Mouse (Mus musculus) hindbrain, embryonic 13.5 days (tissue): ENCODE results near the gene Gemin5. TPM values are rescaled to one million over a fixed set of nuclear protein-coding genes. Genes with fewer than 3 reads are reported as not detected.

ENCODE experiments used
- ATAC-seq: fragments of 200-750 bp; cut with Nextera tagmentation; 2 replicates; pipeline ENCODE4 v1.8.0; 2017; ENCODE audit warnings: moderate TSS enrichment; ENCODE audit not compliant: low FRiP score
- H3K27ac ChIP-seq: fragments of 300-500 bp; sonication (generic); 2 replicates; pipeline ENCODE4 v1.5.1; 2015; ENCODE audit warnings: inconsistent platforms, mild to moderate bottlenecking, moderate library complexity
- H3K27me3 ChIP-seq: fragments of 300-500 bp; sonication (generic); 2 replicates; pipeline ENCODE4 v1.6.1; 2015; ENCODE audit warnings: mild to moderate bottlenecking, inconsistent platforms
- H3K36me3 ChIP-seq: fragments of 300-500 bp; sonication (generic); 2 replicates; pipeline ENCODE4 v1.6.1; 2015; ENCODE audit warnings: mild to moderate bottlenecking, inconsistent platforms
- H3K4me1 ChIP-seq: fragments of 300-500 bp; sonication (generic); replicated peaks from 2 replicates; pipeline ENCODE4 v1.6.1; 2015; ENCODE audit warnings: inconsistent platforms
- H3K4me2 ChIP-seq: fragments of 300-500 bp; sonication (generic); 2 replicates; pipeline ENCODE4 v1.6.1; 2015; ENCODE audit warnings: inconsistent platforms, mild to moderate bottlenecking, moderate library complexity
- H3K4me3 ChIP-seq: fragments of 300-500 bp; sonication (generic); 2 replicates; pipeline ENCODE4 v1.5.1; 2015; ENCODE audit warnings: mild to moderate bottlenecking, inconsistent platforms
- H3K9ac ChIP-seq: fragments of 300-500 bp; sonication (generic); 2 replicates; pipeline ENCODE4 v1.6.1; 2015; ENCODE audit warnings: mild to moderate bottlenecking, inconsistent platforms
- H3K9me3 ChIP-seq: fragments of 300-500 bp; sonication (generic); 2 replicates; pipeline ENCODE4 v1.6.1; 2016; ENCODE audit warnings: inconsistent platforms
- whole genome bisulfite sequencing: fragments of 180-500 bp; shearing (Covaris S2); methylation state at CpG from one replicate; pipeline ENCODE4 v1.1.7; 2015; 5-methylcytosine and 5-hydroxymethylcytosine counted together
- polyA plus RNA-seq: library from polyadenylated mRNA; unstranded; fragments of >200 nt; fragmentation: Nextera tagmentation; extraction: Ambion mirVana; gene quantifications from 2 replicates; pipeline ENCODE4 v1.2.1, GENCODE M21; 2015

Gemin5 gene
- polyA plus RNA-seq, 1 experiment from 2014 or later = 17.0 TPM

DNA sequence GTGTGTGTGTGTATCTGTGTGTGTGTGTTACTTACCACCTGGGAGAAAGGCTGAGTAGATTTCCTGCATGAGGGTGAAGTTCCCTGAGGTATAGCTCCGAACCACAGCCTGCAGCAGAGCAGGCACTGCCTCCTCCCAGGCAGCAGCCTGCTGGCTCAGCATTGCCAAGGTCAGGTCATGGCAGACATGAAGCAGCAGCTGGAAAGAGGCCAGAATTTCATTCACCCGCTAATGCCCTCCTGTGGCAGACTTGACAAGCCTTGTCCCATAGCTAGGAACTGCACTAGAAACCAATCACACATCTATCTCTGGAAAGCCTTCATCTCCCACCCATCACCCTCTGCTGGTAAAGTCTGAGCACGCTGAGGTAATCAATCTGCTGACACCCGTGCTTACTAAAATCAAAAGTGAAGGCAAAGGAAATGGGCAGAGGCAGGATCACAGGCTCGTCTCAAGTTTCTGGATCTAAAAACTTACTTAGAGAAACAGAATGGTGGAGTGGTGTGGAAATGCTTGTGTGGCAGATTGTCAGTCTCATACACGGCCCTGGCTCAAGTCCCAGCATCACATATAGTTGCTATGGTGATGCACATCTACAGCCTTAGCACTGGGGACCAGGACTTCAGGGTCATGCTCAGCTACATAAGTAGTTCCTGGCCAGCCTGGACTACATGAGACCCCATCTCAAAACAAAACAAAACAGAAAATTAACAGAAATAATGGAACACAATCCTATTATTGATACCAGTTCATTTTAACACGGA, 41.8 kb downstream of the Gemin5 start:
- no peak for ATAC-seq
- Histone ChIP-seq H3K9ac (no peak overlapping the region), H3K9me3 (no peaks in the 10 kb centered on the region), H3K4me1 (peaks cover 8% of the 10 kb centered on the region; the same call in 1 of the 2 replicates), H3K27me3 (no peaks in the 10 kb centered on the region), H3K27ac (0 out of 2 replicates have a peak overlapping the region, but pooled peaks have one; percentile 35), H3K4me2 (no peak overlapping the region), H3K4me3 (no peak overlapping the region), H3K36me3 (peaks cover 90% of the 10 kb centered on the region)
- WGBS = 69% methylated on average over 7 of the region's 7 CpGs

DNA sequence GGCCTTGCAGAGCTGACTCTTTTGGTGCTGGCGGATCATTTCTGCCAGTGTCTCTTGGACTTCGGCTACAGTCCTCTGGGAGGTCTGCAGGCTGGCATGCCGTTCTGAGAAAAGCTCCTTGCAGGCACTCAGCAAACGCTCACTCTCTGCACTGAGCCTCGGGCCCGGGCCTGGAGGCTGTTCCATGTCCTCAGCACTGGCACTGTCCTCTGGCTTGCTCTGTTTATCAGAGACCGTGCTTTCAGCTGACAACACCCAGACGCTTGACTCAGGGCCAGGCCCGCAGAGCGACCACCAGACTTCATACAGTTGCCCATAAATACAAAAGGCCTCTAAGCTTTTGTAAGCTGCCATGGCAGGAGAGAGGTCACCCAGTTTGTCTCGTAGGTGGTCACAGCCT, 43.3 kb downstream of the Gemin5 start:
- no peak overlapping the region for H3K4me2 ChIP-seq
- no peaks in the 10 kb centered on the region for H3K9me3 ChIP-seq
- no peak overlapping the region for H3K27ac ChIP-seq
- H3K4me3 ChIP-seq = no peak overlapping the region
- WGBS = 88% methylated on average over 11 of the region's 11 CpGs
- no peaks in the 10 kb centered on the region for H3K27me3 ChIP-seq
- no peak overlapping the region for H3K9ac ChIP-seq
- ATAC-seq = no peak
- H3K4me1 ChIP-seq = peaks cover 8% of the 10 kb centered on the region; the same call in 1 of the 2 replicates
- H3K36me3 ChIP-seq = peaks cover 90% of the 10 kb centered on the region

DNA sequence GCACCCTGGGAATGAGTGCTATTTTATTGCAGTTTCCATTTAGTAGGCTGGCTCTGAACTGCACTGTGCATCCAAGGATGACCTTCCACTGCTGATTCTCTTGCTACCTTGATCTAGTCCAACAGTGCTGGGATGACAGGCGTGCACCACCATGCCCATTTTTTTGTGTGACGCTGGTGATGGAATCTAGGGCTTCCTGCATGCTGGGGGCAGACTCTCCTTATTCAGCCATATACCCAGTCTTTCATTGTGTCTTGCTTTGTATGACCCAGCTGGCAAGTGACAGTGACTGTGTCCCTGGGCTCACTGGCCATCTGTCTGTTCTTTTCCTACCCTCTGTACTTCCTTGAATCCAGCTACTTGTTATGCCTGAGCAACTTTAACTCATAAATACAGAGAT, 44.6 kb downstream of the Gemin5 start:
- H3K27me3 ChIP-seq = no peaks in the 10 kb centered on the region
- no peak for ATAC-seq
- H3K4me2 ChIP-seq = no peak overlapping the region
- no peaks in the 10 kb centered on the region for H3K9me3 ChIP-seq
- no peak overlapping the region for H3K27ac ChIP-seq
- H3K4me1 ChIP-seq = peaks cover 8% of the 10 kb centered on the region; the same call in 1 of the 2 replicates
- H3K9ac ChIP-seq = no peak overlapping the region
- WGBS = 84% methylated on average over 2 of the region's 2 CpGs
- peaks cover 89% of the 10 kb centered on the region for H3K36me3 ChIP-seq
- H3K4me3 ChIP-seq = no peak overlapping the region

DNA sequence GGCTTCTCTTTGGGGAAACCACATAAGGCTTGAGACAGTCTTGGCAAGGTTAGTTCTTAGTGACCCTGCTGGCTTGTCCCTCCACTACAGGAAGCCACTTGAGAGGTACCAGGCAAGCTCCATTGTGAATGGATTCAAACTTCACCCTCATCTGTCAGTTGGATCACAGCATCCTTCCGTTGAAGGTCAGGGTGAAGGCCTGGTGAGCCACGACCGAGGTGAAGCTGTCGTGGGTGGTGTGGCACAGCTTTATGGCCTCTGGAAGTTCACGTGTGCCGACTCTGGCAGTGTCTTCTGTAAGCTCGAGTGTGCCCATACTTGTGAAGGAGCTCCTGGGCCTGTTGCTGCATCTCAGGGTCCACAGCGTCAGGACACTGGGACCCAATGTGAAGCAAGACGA, 47.0 kb downstream of the Gemin5 start:
- peaks cover 6% of the 10 kb centered on the region; the same call in 1 of the 2 replicates for H3K4me1 ChIP-seq

DNA sequence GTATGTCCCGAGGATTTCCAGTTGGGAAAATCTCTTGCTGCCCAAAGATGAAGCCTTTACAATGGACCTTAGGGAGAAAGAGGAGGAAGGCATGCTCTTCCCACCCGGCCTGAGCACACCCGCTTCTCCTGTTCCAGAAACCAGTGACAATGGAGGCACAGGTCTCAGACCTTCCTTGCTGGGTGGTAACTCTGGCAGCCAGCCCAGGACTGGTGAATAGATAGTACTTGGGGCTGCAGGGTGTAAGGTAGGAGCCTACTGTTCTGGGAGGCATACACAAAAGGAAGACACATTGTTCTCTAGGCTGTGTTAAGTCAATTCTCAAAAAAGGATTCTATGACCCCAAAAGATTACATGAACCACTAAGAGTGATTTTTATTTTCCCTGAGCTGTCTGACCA, 47.7 kb downstream of the Gemin5 start:
- no peaks in the 10 kb centered on the region for H3K9me3 ChIP-seq
- no peak overlapping the region for H3K27ac ChIP-seq
- peaks cover 88% of the 10 kb centered on the region for H3K36me3 ChIP-seq
- no peaks in the 10 kb centered on the region for H3K27me3 ChIP-seq
- no peak overlapping the region for H3K4me3 ChIP-seq
- no peaks in the 10 kb centered on the region for H3K4me1 ChIP-seq
- no peak for ATAC-seq
- WGBS = 88% methylated on average over 3 of the region's 3 CpGs
- no peak overlapping the region for H3K4me2 ChIP-seq
- no peak overlapping the region for H3K9ac ChIP-seq

More for the DNA sequence above, 47.0 kb downstream of the Gemin5 start:
- H3K9me3 ChIP-seq = no peaks in the 10 kb centered on the region
- H3K36me3 ChIP-seq = peaks cover 87% of the 10 kb centered on the region
- H3K4me3 ChIP-seq = no peak overlapping the region
- 93% methylated on average over 9 of the region's 9 CpGs for WGBS
- no peak overlapping the region for H3K27ac ChIP-seq
- H3K4me2 ChIP-seq = no peak overlapping the region
- no peak overlapping the region for H3K9ac ChIP-seq
- no peaks in the 10 kb centered on the region for H3K27me3 ChIP-seq
- no peak for ATAC-seq

DNA sequence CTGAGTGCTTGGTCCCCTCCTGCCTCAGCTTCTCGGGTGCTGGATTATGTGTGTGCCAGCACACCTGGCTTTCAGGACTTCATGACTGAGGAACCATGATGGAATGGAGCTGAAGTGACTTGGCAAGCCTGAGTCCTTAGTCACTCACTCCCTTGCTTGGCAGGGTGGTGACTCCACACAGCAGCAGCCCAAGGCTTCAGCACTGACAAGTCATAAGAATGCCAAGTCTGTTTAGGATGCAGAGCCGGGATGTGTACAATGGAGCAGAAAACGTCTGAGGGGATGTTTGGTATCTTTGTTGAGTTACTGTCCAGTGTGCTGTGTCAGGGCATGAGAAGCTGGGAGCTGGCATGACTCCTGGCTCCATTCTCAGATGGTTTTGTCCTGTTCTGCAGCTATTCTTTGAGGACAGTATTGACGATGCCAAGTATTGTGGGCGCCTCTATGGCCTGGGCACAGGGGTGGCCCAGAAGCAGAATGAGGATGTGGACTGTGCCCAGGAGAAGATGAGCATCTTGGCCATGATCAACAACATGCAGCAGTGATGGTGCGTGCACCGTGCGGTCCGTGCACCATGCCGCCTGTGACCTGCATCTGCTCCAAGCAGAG, 51.2 kb downstream of the Gemin5 start:
- WGBS = 92% methylated on average over 10 of the region's 10 CpGs

DNA sequence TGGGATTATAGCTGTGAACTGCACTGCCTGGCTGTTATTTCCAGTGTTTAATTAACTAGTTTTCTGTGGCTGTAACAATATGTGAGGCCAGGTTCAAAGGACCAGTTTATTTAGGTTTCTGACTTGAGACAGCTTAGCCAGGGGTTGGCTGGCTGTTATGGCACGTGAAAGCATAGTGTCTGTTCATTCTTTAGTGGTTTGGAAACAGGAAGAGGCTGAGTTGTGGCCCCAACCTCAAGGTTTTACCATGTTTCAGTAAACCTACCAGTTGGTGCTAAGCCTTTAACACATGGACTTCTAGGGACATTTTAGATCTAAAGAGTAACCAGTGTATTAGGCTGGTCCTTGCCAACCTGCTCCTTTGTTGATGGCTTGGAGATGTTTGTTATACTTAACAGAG, 51.8 kb downstream of the Gemin5 start:
- Histone ChIP-seq H3K4me2 (no peak overlapping the region), H3K4me1 (no peaks in the 10 kb centered on the region), H3K4me3 (no peak overlapping the region), H3K9ac (no peak overlapping the region), H3K9me3 (no peaks in the 10 kb centered on the region), H3K36me3 (peaks cover 95% of the 10 kb centered on the region), H3K27ac (no peak overlapping the region), H3K27me3 (no peaks in the 10 kb centered on the region)
- WGBS = 83% methylated on average over 1 of the region's 1 CpGs
- ATAC-seq = no peak

More for the DNA sequence above, 51.2 kb downstream of the Gemin5 start:
- Histone ChIP-seq H3K27me3 (no peaks in the 10 kb centered on the region), H3K4me1 (no peaks in the 10 kb centered on the region), H3K9me3 (no peaks in the 10 kb centered on the region), H3K4me3 (no peak overlapping the region), H3K36me3 (peaks cover 95% of the 10 kb centered on the region), H3K9ac (no peak overlapping the region), H3K27ac (no peak overlapping the region), H3K4me2 (no peak overlapping the region)
- no peak for ATAC-seq

DNA sequence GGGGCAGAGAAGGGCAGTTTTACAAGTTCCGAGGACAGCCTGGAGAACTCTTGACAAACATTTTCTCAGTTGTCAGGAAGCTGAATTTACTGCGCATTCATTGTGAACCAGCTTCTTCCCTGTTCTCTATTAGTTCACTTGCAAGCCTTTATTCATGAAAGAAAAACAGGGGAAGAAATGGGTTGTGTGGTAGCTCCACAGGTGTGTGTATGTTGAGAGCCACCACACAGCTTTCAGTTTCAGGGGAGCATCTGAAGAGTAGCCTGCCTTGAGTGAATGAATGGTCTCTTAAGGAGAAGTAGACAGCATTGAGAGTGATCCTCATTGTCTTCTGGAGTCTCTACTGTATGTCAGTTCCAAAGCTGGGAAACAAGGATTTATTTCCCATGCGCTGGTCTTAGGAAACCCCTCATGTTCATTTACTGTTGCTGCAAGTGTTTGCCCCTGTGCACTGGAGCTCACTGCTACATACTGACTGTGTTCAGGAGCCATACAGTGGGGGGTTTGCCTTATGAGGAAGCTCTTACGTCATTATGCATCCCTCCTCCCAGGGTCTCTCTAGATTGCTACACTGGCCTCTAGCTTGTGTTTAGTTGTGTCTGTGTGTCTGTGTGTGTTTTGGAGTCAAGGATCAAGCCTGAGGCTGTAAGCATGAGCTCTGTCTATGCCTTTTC, 60.5 kb downstream of the Gemin5 start:
- H3K4me3 ChIP-seq = no peak overlapping the region
- ATAC-seq = no peak

DNA sequence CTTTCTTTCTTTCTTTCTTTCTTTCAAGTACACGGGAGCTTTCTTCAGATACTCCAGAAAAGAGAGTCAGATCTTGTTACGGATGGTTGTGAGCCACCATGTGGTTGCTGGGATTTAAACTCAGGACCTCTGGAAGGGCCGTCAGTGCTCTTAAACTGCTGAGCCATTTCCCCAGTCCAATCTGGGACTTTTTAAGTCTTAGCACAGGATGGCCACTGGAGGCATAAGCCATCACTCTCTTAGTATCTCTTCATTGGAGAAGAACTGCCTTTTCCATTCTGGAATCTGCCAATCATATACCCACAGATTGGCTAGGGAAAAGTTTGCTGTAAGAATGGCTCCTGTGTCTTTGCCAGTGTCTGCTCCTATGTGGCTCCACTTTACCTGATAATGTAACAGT, 61.3 kb downstream of the Gemin5 start:
- H3K27me3 ChIP-seq = no peaks in the 10 kb centered on the region
- peaks cover 40% of the 10 kb centered on the region for H3K4me1 ChIP-seq
- peaks cover 25% of the 10 kb centered on the region for H3K36me3 ChIP-seq
- WGBS = 60% methylated on average over 3 of the region's 3 CpGs
- no peak overlapping the region for H3K9ac ChIP-seq
- H3K9me3 ChIP-seq = no peaks in the 10 kb centered on the region
- H3K4me3 ChIP-seq = no peak overlapping the region
- no peak overlapping the region for H3K27ac ChIP-seq
- no peak for ATAC-seq
- no peak overlapping the region for H3K4me2 ChIP-seq

More for the DNA sequence above, 60.5 kb downstream of the Gemin5 start:
- Histone ChIP-seq H3K4me2 (no peak overlapping the region), H3K9ac (no peak overlapping the region), H3K36me3 (peaks cover 33% of the 10 kb centered on the region), H3K27ac (no peak overlapping the region), H3K9me3 (no peaks in the 10 kb centered on the region), H3K27me3 (no peaks in the 10 kb centered on the region), H3K4me1 (peaks cover 39% of the 10 kb centered on the region)
- WGBS = 88% methylated on average over 4 of the region's 4 CpGs

DNA sequence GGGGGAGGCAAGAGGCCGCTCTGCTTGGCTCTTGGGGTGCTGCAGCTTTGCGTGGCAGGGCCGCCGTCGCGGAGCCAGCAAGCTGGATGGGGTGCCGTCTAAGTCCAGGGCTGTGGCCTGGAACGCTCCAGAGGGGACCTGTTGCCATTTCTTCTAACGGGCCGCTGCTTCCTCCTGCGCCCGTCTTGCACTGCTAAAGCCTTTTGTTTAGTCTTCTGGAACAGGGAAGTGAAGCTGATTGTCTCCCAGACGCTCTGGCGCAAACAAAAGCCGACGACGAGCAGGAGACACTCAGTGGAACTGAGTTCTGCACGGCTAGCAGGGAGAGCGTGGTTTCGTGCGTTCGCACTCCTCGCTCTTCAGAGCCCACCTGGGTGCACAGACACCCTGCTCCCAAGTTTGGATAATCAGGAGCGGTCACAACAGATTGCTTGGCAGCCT, 64.0 kb downstream of the Gemin5 start:
- peak; percentile 49; the same call in 1 of the 2 replicates for ATAC-seq
- peaks cover 40% of the 10 kb centered on the region for H3K4me1 ChIP-seq
- WGBS = under 1% methylated on average over 24 of the region's 24 CpGs

DNA sequence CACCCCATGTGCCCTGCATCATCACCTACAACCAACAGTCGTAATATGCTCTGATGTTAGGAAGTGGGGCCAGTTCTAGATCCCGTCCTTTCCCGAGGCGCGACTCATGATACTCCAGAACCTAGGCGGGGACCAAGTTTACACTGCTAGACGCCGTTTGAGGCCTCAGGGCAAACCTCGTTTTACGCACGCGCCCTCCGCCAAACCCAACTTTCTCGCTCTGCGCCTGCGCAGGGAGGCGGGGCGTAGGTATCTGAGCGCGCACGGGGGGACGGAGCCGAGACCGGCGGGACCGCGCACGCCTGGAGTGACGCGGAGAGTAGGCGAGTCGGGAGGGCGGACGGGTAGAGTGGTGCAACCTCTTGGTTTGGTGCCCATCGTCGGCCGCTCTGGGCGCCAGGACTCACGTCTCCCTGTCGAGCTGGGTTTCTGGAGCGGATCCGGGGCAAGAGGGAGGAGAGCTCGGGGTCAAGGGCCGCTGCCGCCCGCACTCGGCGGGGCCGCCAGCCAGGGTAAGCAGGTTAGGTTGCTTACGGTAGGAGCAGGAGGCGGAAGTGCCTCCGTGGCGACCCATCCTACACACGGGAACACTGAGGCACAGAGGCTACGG, 64.5 kb downstream of the Gemin5 start, which contains the start of gene Cnot8:
Gene Cnot8 (plus strand): TSS at position 457 of the 610 bp plus-strand sequence.
- H3K36me3 ChIP-seq = no peaks in the 10 kb centered on the region
- no peaks in the 10 kb centered on the region for H3K9me3 ChIP-seq
- peaks cover 40% of the 10 kb centered on the region for H3K4me1 ChIP-seq
- H3K9ac ChIP-seq = peak within 1 kb of the TSS; percentile 93
- peak within 1 kb of the TSS; percentile 91 for H3K4me3 ChIP-seq
- peak; percentile 97 for ATAC-seq
- H3K27ac ChIP-seq = peak within 1 kb of the TSS; percentile 91
- peak within 1 kb of the TSS; percentile 71 for H3K4me2 ChIP-seq
- H3K27me3 ChIP-seq = peaks cover 5% of the 10 kb centered on the region
- under 1% methylated on average over 55 of the region's 55 CpGs for WGBS

More for the DNA sequence above, 64.0 kb downstream of the Gemin5 start:
- no peaks in the 10 kb centered on the region for H3K27me3 ChIP-seq
- H3K36me3 ChIP-seq = no peaks in the 10 kb centered on the region
- peak overlapping the region; percentile 71 for H3K4me2 ChIP-seq
- H3K9me3 ChIP-seq = no peaks in the 10 kb centered on the region
- H3K4me3 ChIP-seq = peak overlapping the region; percentile 91
- H3K9ac ChIP-seq = peak overlapping the region; percentile 93
- peak overlapping the region; percentile 91 for H3K27ac ChIP-seq

DNA sequence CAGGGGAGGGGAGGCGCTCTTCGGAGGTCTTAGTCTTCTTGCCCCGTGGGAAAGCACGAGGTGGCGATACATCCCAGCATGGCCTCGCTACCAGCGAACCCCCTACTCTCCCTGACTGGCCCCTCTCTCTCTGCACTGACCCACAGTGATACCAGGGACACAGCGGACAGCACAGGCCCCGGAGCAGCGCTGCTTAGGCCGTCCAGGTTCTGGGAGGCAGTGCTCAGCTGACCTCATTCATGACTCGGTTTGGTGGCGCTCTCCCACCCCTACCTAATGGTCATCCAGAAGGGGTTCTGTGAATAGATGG, 65.0 kb downstream of the Gemin5 start:
- 54% methylated on average over 13 of the region's 13 CpGs for WGBS
- Histone ChIP-seq H3K27ac (peak overlapping the region; percentile 82), H3K4me3 (peak overlapping the region; percentile 91), H3K27me3 (peaks cover 10% of the 10 kb centered on the region), H3K9ac (peak overlapping the region; percentile 75), H3K4me1 (peaks cover 39% of the 10 kb centered on the region), H3K9me3 (no peaks in the 10 kb centered on the region), H3K4me2 (peak overlapping the region; percentile 71), H3K36me3 (no peaks in the 10 kb centered on the region)
- ATAC-seq = no peak; the same call in 1 of the 2 replicates
